Mouse (Mus musculus) midbrain, embryonic 16.5 days (tissue): Measurements from ENCODE around the gene Nsf. TPM values are rescaled to one million over a fixed set of nuclear protein-coding genes. Genes with fewer than 3 reads are reported as not detected.
A peak's percentile ranks its signal among the peaks of the same experiment; 100 is the strongest.

ENCODE experiments used
- ATAC-seq: fragments of 200-750 bp; cut with Nextera tagmentation; 2 replicates; pipeline ENCODE4 v1.8.0; 2017; ENCODE audit warnings: moderate TSS enrichment
- H3K27ac ChIP-seq: fragments of 300-500 bp; sonication (generic); 2 replicates; pipeline ENCODE4 v1.5.1; 2014; ENCODE audit warnings: mild to moderate bottlenecking, low read length, mixed read lengths
- H3K27me3 ChIP-seq: fragments of 300-500 bp; sonication (generic); 2 replicates; pipeline ENCODE4 v1.6.1; 2014; ENCODE audit warnings: low read depth, low read length, mixed read lengths; ENCODE audit not compliant: control insufficient read depth, insufficient read depth
- H3K36me3 ChIP-seq: fragments of 300-500 bp; sonication (generic); 2 replicates; pipeline ENCODE4 v1.6.1; 2014; ENCODE audit warnings: mild to moderate bottlenecking, low read length, moderate library complexity, mixed read lengths; ENCODE audit not compliant: control insufficient read depth, insufficient read depth
- H3K4me1 ChIP-seq: fragments of 300-500 bp; sonication (generic); 2 replicates; pipeline ENCODE4 v1.6.1; 2014; ENCODE audit warnings: mild to moderate bottlenecking, low read length, mixed read lengths; ENCODE audit not compliant: control insufficient read depth, insufficient read depth
- H3K4me2 ChIP-seq: fragments of 300-500 bp; sonication (generic); 2 replicates; pipeline ENCODE4 v1.6.1; 2014; ENCODE audit warnings: mild to moderate bottlenecking, low read length, mixed read lengths
- H3K4me3 ChIP-seq: fragments of 300-500 bp; sonication (generic); 2 replicates; pipeline ENCODE4 v1.5.1; 2014; ENCODE audit warnings: low read depth, mild to moderate bottlenecking, low read length, moderate library complexity, mixed read lengths
- H3K9ac ChIP-seq: fragments of 300-500 bp; sonication (generic); 2 replicates; pipeline ENCODE4 v1.6.1; 2014; ENCODE audit warnings: low read depth, low read length, mixed read lengths
- H3K9me3 ChIP-seq: fragments of 300-500 bp; sonication (generic); replicated peaks from 2 replicates; pipeline ENCODE4 v1.6.1; 2014; ENCODE audit warnings: mild to moderate bottlenecking, low read length, mixed read lengths; ENCODE audit not compliant: control insufficient read depth, poor library complexity, severe bottlenecking
- WGBS: fragments of 180-500 bp; shearing (Covaris S2); extraction: QIAGEN DNeasy Blood & Tissue Kit; methylation state at CpG from one replicate; pipeline ENCODE4 v1.1.7; 2014; 5-methylcytosine and 5-hydroxymethylcytosine counted together
- polyA plus RNA-seq: library from polyadenylated mRNA; unstranded; fragments of >200 nt; fragmentation: Nextera tagmentation; extraction: Ambion mirVana; gene quantifications from 2 replicates; pipeline ENCODE4 v1.2.1, GENCODE M21; 2015

The Nsf gene
- polyA plus RNA-seq, 1 experiment from 2014 or later = 248 TPM

- Histone ChIP-seq H3K4me3 (no peak overlapping the region), H3K27me3 (peaks cover 2% of the 10 kb centered on the region; the same call in 1 of the 2 replicates), H3K9me3 (no peaks in the 10 kb centered on the region), H3K9ac (0 out of 2 replicates have a peak overlapping the region, but pooled peaks have one; percentile 12), H3K4me2 (peak overlapping the region; percentile 85), H3K27ac (peak overlapping the region; percentile 86), H3K36me3 (0 out of 2 replicates have a peak, but pooled peaks cover 2% of the 10 kb centered on the region), H3K4me1 (peaks cover 31% of the 10 kb centered on the region)
- 37% methylated on average over 12 of the region's 12 CpGs for WGBS
- ATAC-seq = peak; percentile 37; the same call in 1 of the 2 replicates
These were observed 145.9 kb downstream of the Nsf start for GRCm38 (mm10) chr11:103807966-103808365.

GRCm38 (mm10) chr11:103804804-103805203 lies 149.1 kb downstream of the Nsf start:
- Histone ChIP-seq H3K36me3 (no peaks in the 10 kb centered on the region), H3K9ac (no peak overlapping the region), H3K4me1 (peaks cover 16% of the 10 kb centered on the region), H3K9me3 (no peaks in the 10 kb centered on the region), H3K4me2 (no peak overlapping the region), H3K27ac (no peak overlapping the region), H3K4me3 (no peak overlapping the region), H3K27me3 (no peaks in the 10 kb centered on the region)
- 80% methylated on average over 4 of the region's 4 CpGs for WGBS
- no peak for ATAC-seq

- Histone ChIP-seq H3K36me3 (no peaks in the 10 kb centered on the region), H3K9me3 (no peaks in the 10 kb centered on the region), H3K4me2 (no peak overlapping the region), H3K4me3 (no peak overlapping the region), H3K9ac (no peak overlapping the region), H3K27ac (no peak overlapping the region), H3K4me1 (peaks cover 12% of the 10 kb centered on the region), H3K27me3 (no peaks in the 10 kb centered on the region)
- 88% methylated on average over 11 of the region's 11 CpGs for WGBS
- no peak for ATAC-seq
These were observed 149.7 kb downstream of the Nsf start for GRCm38 (mm10) chr11:103804126-103804525.

GRCm38 (mm10) chr11:103801128-103801527 lies 152.7 kb downstream of the Nsf start:
- Histone ChIP-seq H3K9me3 (no peaks in the 10 kb centered on the region), H3K4me1 (0 out of 2 replicates have a peak, but pooled peaks cover 2% of the 10 kb centered on the region), H3K4me2 (no peak overlapping the region), H3K4me3 (no peak overlapping the region), H3K36me3 (no peaks in the 10 kb centered on the region), H3K27ac (no peak overlapping the region), H3K27me3 (no peaks in the 10 kb centered on the region), H3K9ac (no peak overlapping the region)
- no peak for ATAC-seq
- WGBS = 78% methylated on average over 9 of the region's 9 CpGs

- WGBS = 77% methylated on average over 5 of the region's 5 CpGs
- ATAC-seq = no peak
- H3K36me3 ChIP-seq = no peaks in the 10 kb centered on the region
- H3K4me2 ChIP-seq = no peak overlapping the region
- no peak overlapping the region for H3K27ac ChIP-seq
- no peaks in the 10 kb centered on the region for H3K9me3 ChIP-seq
- H3K4me3 ChIP-seq = no peak overlapping the region
- H3K27me3 ChIP-seq = peaks cover 7% of the 10 kb centered on the region
- H3K4me1 ChIP-seq = no peaks in the 10 kb centered on the region
- no peak overlapping the region for H3K9ac ChIP-seq
These were observed 163.9 kb downstream of the Nsf start for GRCm38 (mm10) chr11:103789951-103790350.

- no peak overlapping the region for H3K27ac ChIP-seq
- ATAC-seq = no peak
- no peaks in the 10 kb centered on the region for H3K36me3 ChIP-seq
- H3K4me3 ChIP-seq = no peak overlapping the region
- H3K4me1 ChIP-seq = no peaks in the 10 kb centered on the region
- H3K4me2 ChIP-seq = no peak overlapping the region
- H3K9me3 ChIP-seq = no peaks in the 10 kb centered on the region
- peaks cover 11% of the 10 kb centered on the region for H3K27me3 ChIP-seq
- WGBS = 66% methylated on average over 9 of the region's 9 CpGs
- H3K9ac ChIP-seq = no peak overlapping the region
These were observed 173.7 kb downstream of the Nsf start for GRCm38 (mm10) chr11:103780152-103780551.

GRCm38 (mm10) chr11:103774228-103774530 lies 179.7 kb downstream of the Nsf start:
- Histone ChIP-seq H3K27ac (peak overlapping the region; percentile 70), H3K4me2 (peak overlapping the region; percentile 84), H3K9ac (peak overlapping the region; percentile 64), H3K27me3 (peaks cover 28% of the 10 kb centered on the region), H3K4me3 (peak overlapping the region; percentile 51), H3K4me1 (peaks cover 37% of the 10 kb centered on the region), H3K36me3 (no peaks in the 10 kb centered on the region), H3K9me3 (no peaks in the 10 kb centered on the region)
- peak; percentile 18 for ATAC-seq
- WGBS = 2% methylated on average over 19 of the region's 19 CpGs

- Histone ChIP-seq H3K36me3 (no peaks in the 10 kb centered on the region), H3K4me1 (peaks cover 37% of the 10 kb centered on the region), H3K27ac (peak within 1 kb of the TSS; percentile 70), H3K4me3 (peak within 1 kb of the TSS; percentile 51), H3K4me2 (peak within 1 kb of the TSS; percentile 84), H3K9ac (peak within 1 kb of the TSS; percentile 64), H3K9me3 (no peaks in the 10 kb centered on the region), H3K27me3 (peaks cover 28% of the 10 kb centered on the region)
- peak; percentile 69 for ATAC-seq
- under 1% methylated on average over 60 of the region's 60 CpGs for WGBS
These were observed 180.2 kb downstream of the Nsf start, which contains the start of gene Wnt3 for GRCm38 (mm10) chr11:103773387-103774227. Gene Wnt3 (plus strand): TSS chr11:103774150.
